Comparison of ENCODE assay signal across 12 mouse cellular contexts in genomic region chr10:21755717-21756116, GRCm38 (mm10).
"Had no signal": no experiment of that assay in that cellular context is flagged by ENCODE, and none has a peak within 500 bp of the region (broad histone marks: within the 10 kb centered on the region; RNA-seq: fewer than 3 reads in every experiment).

No protein-coding gene starts in this region.

- H3K4me2 ChIP-seq: limb, embryonic 15.5 days; liver, embryonic 12.5 days; lung, embryonic 14.5 days; midbrain, embryonic 12.5 days had no signal

- H3K9ac ChIP-seq: limb, embryonic 15.5 days; liver, embryonic 12.5 days; lung, embryonic 14.5 days; midbrain, embryonic 12.5 days had no signal

- H3K36me3 ChIP-seq: limb, embryonic 15.5 days; liver, embryonic 12.5 days; midbrain, embryonic 12.5 days had no signal

- H3K27me3 ChIP-seq: limb, embryonic 15.5 days; liver, embryonic 12.5 days; midbrain, embryonic 12.5 days had no signal

- H3K4me1 ChIP-seq: limb, embryonic 15.5 days; liver, embryonic 12.5 days had no signal

- H3K4me3 ChIP-seq: limb, embryonic 15.5 days; liver, embryonic 12.5 days; midbrain, embryonic 12.5 days had no signal

- H3K27ac ChIP-seq: kidney, postnatal 0 days; limb, embryonic 15.5 days; liver, embryonic 12.5 days; stomach, postnatal 0 days had no signal

- H3K9me3 ChIP-seq: limb, embryonic 15.5 days; liver, embryonic 12.5 days; midbrain, embryonic 12.5 days had no signal

- DNase-seq: kidney, postnatal 36 days; layer of hippocampus, adult 9-11 months; layer of hippocampus, postnatal 36 days; lung, embryonic 14.5 days; lung, postnatal 10 days; lung, postnatal 4 days; thymus, postnatal 4 days had no signal

- ATAC-seq: liver, embryonic 12.5 days had no signal
